Mouse (Mus musculus) layer of hippocampus, postnatal 10 days (tissue): ENCODE results near the gene Gtpbp3. TPM values are rescaled to one million over a fixed set of nuclear protein-coding genes. Genes with fewer than 3 reads are reported as not detected.

Experiments
- DNase-seq, 2 experiments: peaks; one replicate each; pipeline ENCODE4 v3.0.0; 2021; ENCODE audit warnings: low spot score in 2 of 2
- total RNA-seq, 2 experiments: library from RNA; stranded (reverse); gene quantifications; 2 replicates each; pipeline ENCODE4 v1.2.3; 2021

The Gtpbp3 gene
- total RNA-seq, 2 experiments from 2014 or later, result 26.4 to 29.4 TPM

- DNase-seq, result peak; percentile 62 to 74
Observed at GRCm38 (mm10) chr8:71469411-71469810, 18.5 kb upstream of the Gtpbp3 start.

DNA sequence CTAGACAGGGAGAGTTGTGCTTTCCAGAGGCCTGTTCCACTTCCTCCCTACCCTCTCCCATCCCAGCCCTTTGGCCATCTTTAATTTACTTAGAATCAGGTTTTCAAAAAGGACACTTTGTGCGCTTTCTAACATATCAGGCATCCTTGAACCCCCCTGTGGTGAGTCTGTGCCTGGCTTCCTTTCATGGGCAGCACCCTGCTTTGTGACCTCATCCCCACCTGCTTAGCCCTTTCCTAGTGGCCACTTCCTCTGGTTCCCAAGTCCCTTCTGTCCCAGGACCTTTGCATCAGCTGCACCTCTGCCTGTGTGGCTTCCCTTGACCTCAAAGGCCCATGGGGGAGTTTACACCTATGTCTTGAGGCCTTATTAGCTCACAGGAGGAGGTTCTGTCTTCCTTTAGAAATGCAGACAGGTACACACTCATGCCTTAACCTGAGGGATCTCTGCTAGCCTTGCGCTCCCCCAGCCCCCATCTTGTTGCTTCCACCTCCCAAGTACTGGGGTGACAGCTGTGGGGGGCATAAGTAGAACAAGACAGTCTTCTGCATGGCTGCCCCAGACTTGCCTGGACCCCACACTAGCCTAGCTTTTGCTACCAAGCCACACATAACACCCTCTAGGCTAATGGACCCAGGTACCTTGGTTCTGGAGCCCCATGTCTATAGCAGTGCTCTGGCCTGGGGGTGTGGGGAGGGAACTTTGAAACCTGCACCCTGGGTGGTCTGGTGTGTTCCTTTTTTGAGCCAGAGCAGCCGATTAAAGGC, 17.6 kb upstream of the Gtpbp3 start:
- DNase-seq, result peak in 1 of 2 experiments; percentile 13

DNA sequence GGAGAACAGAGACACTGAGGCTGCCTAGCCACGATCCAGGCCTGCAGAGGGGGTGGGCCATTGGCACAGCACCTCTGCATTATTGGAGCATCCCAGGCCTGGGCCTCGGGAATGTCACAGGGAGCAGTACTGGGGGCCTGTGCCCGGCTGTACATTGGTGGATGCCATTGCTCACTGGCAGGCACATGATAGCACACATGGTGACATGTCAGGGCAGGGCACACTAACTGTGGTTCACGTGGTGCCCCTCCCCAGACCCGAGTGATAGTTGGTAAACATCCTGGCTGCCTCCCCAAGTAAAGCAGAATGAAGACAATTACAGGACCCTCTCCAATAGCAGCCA, 17.0 kb upstream of the Gtpbp3 start:
- DNase-seq, result no peak

GRCm38 (mm10) chr8:71471861-71472260, 16.0 kb upstream of the Gtpbp3 start:
- no peak for DNase-seq

DNA sequence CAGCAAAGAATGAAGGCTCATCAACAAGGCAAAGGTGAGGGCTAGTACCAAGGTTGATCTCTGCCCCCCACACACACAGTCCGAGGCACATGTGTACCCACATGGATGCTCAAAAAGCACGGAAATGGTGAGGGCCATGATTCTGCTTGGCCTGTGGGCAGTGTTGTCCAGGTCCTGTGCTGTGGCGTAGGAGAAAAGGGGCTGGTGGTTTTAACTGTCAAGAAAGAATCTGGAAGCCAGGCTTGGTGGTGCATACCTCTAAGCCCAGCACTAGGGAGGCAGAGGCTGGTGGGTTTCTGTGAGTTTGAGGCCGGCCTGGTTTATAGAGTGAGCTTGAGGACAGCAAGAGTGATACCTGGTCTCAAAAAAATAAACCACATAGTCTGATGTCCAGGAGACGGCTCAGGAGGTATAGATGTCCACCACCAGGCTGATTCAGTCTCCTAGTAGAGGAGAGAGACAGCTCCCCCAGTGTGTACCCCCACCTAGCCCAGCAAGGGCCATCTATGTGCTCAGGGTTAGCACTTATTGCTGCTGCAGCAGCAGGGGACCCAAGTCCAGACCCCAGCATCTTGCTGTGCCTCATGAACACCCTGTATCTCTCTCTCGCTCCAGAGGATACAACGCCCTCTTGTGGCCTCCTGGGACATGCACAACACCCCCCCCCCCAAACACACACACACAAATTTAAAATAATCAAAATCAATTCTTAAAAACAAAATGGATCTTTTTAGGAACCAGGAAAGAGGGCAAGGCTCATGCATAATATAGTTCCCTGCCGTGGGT, 15.1 kb upstream of the Gtpbp3 start:
- DNase-seq, result no peak

DNA sequence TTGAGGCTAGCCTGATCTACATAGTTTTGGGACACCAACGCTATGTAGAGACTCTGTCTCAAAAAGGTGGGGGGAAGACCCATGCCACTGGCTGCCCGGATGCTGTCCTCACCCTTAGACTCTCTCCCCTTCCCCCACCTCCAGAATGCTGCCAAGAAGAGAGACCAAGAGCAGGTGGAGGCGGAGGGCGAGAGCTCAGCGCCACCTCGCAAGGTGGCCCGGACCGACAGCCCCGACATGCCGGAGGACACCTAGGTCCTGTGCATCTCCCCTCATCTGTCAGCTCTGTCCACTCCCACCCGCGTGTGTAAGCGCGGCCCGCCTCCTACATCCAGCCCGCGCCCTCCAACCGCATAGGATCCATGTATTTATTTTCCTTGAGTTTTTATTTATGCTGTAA, 13.6 kb upstream of the Gtpbp3 start:
- DNase-seq, result no peak

DNA sequence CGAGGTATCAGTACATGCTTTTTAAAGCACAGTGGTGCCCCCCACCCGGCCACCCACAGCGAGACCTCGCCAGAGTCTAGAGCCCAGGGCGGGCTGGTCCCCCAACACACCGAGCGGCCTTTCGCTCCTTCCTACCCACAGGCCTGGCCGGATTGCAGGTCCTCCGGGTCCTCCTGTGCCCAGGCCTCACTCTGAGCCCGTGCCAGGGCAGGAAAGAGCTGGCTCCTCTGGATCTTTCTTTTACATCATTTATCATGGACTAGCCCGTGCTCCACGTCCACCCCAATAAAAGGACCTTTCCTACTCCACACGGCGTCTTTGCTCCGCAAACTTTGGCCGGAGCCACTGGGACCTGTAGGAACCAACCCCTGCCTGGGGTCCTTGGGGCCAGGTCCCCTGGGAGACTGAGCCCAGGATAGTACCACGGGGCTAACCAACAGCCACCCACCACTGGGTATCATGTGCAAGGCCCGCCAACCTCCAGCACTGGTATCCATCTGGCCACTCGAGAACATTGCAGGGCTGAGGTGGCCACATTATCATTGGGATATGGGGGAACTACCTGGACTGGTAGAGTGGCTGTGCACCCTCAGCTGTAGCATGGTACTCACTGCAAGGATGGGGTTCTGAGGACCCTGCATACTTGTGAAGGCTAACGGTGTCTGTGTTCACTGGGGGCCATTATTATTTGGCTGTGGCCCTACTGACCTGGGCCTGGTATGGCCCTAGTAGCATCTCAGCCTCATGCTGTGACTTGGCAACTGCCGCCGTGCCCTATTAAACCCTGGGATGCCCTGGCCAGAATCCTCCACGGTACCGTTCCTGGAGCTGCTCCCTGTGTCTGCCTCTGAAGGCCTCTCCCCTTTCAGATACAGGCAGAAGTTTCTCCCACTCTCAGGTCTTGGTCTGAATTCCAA, 12.9 kb upstream of the Gtpbp3 start:
- DNase-seq, result peak in 1 of 2 experiments; percentile 42

- DNase-seq, result peak in 1 of 2 experiments; percentile 39
Observed at GRCm38 (mm10) chr8:71475702-71476075, 12.2 kb upstream of the Gtpbp3 start.

GRCm38 (mm10) chr8:71476099-71476940, 11.6 kb upstream of the Gtpbp3 start:
- peak; percentile 80 to 89 for DNase-seq

DNA sequence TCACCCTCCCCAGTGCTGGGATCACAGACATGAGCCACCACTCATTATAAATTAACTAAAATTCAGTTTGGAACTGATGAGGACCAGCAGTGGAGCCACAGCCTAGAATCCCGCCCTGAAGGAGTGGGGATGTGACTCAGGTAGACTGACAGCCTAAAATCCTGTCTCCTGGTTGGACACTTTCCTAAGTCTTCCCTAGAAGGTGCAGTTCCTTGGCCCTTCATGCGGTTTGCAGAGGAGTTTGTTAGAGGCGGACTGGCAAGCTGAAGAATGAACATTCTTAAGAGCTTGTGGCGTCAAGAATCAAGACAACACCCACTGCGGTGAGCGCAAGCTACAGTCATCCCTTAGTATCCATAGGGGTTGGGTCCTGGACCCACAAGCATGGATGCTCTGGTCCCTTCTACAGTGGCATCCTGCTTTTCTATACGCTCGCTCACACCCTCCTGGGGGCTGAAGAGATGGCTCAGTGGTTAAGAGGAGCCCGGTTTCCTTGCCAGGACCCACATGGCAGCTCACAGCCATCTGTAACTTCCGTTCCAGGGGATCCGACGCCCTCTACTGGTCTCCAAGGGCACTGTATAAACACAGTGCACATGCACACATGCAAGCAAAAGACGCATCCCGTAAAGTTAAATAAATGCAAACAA, 10.6 kb upstream of the Gtpbp3 start:
- DNase-seq, result peak; percentile 55 to 57

GRCm38 (mm10) chr8:71478943-71479342, 9.0 kb upstream of the Gtpbp3 start:
- DNase-seq, result no peak

DNA sequence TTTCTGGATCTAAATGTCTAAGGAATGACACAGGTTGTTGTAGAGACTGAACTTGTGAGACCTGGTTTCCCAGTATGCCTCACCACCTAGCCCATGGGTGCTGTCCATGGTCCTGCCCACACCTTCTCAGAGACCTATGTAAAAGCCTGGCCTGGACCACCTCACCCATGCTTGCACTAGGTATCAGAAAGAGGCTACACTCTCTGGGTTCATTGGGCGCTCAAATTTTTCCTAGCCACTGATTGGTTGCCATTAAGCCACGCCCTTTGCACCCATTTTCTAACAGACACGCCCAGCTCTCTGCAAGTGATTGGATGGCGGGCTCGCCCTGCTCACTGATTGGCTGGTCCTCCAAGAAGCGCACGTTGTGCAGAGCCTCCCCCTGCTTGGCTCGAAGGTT, 4.0 kb upstream of the Gtpbp3 start:
- DNase-seq, result no peak

GRCm38 (mm10) chr8:71484736-71485135, 3.2 kb upstream of the Gtpbp3 start:
- DNase-seq, result no peak

GRCm38 (mm10) chr8:71485142-71486135, 2.5 kb upstream of the Gtpbp3 start, which contains the start of gene Ano8:
Gene Ano8, minus strand, starts transcription at chr8:71485963.
- DNase-seq, result peak; percentile 80 to 84

- DNase-seq, result no peak
Observed at GRCm38 (mm10) chr8:71486136-71486529, 1.8 kb upstream of the Gtpbp3 start.

- peak; percentile 80 to 87 for DNase-seq
Observed at GRCm38 (mm10) chr8:71488454-71488853, 551 bp downstream of the Gtpbp3 start.

GRCm38 (mm10) chr8:71495039-71495438, 7.1 kb downstream of the Gtpbp3 start:
- DNase-seq, result peak; percentile 86 to 87

DNA sequence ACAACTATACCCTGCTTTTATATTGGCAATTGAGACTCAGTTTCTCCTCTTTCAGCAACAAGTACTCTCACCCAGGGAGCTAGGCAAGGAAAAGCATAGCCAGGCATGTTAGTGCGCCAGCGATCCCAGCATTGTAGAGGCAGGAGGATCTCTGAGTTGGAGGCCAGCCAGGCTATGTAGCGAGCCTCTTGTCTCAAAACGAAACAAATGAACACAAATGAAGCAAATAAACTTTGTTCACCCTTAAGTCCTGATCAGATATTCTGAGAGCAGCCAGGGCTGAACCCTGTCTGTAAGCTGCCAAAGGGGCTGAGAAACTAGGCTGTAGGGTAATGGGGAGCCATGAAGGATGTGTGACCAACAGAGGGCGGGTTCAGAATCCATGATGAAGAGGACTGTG, 7.9 kb downstream of the Gtpbp3 start:
- no peak for DNase-seq

GRCm38 (mm10) chr8:71496481-71496880, 8.6 kb downstream of the Gtpbp3 start:
- DNase-seq, result peak; percentile 57 to 66
